Mouse (Mus musculus) WW6 (cell line): ENCODE results near the gene Wnt7b.

Source experiments
- DNase-seq: peaks from one replicate; pipeline ENCODE4 v3.0.0-alpha.2; 2013; ENCODE audit warnings: low read depth, low spot score

Wnt7b gene

GRCm38 (mm10) chr15:85569995-85570734 is 12.1 kb downstream of the Wnt7b start:
- no peak for DNase-seq

GRCm38 (mm10) chr15:85569167-85569797 is 13.0 kb downstream of the Wnt7b start:
- no peak for DNase-seq

GRCm38 (mm10) chr15:85568402-85568801 is 13.9 kb downstream of the Wnt7b start:
- no peak for DNase-seq

- no peak for DNase-seq
Observed at GRCm38 (mm10) chr15:85564966-85565365, 17.3 kb downstream of the Wnt7b start.

- no peak for DNase-seq
Observed at GRCm38 (mm10) chr15:85564034-85564769, 18.1 kb downstream of the Wnt7b start.

GRCm38 (mm10) chr15:85561953-85562352 is 20.3 kb downstream of the Wnt7b start:
- no peak for DNase-seq

- DNase-seq: no peak
Observed at GRCm38 (mm10) chr15:85560830-85561229, 21.4 kb downstream of the Wnt7b start.

GRCm38 (mm10) chr15:85558840-85559540 is 23.3 kb downstream of the Wnt7b start:
- no peak for DNase-seq

- no peak for DNase-seq
Observed at GRCm38 (mm10) chr15:85555799-85556198, 26.5 kb downstream of the Wnt7b start.

- DNase-seq: no peak
Observed at GRCm38 (mm10) chr15:85553421-85553820, 28.9 kb downstream of the Wnt7b start.

GRCm38 (mm10) chr15:85546500-85546899 is 35.8 kb downstream of the Wnt7b start:
- DNase-seq: no peak

GRCm38 (mm10) chr15:85545369-85545768 is 36.9 kb downstream of the Wnt7b start:
- no peak for DNase-seq

GRCm38 (mm10) chr15:85538170-85538569 is 44.1 kb downstream of the Wnt7b start:
- DNase-seq: no peak

GRCm38 (mm10) chr15:85537151-85537550 is 45.1 kb downstream of the Wnt7b start:
- no peak for DNase-seq

GRCm38 (mm10) chr15:85534646-85535045 is 47.6 kb downstream of the Wnt7b start:
- DNase-seq: no peak

- DNase-seq: no peak
Observed at GRCm38 (mm10) chr15:85534215-85534614, 48.1 kb downstream of the Wnt7b start.

- DNase-seq: no peak
Observed at GRCm38 (mm10) chr15:85532063-85532462, 50.2 kb downstream of the Wnt7b start.

GRCm38 (mm10) chr15:85529911-85530310 is 52.4 kb downstream of the Wnt7b start:
- DNase-seq: no peak

- no peak for DNase-seq
Observed at GRCm38 (mm10) chr15:85524404-85524950, 57.8 kb downstream of the Wnt7b start.

GRCm38 (mm10) chr15:85523173-85523991 is 58.9 kb downstream of the Wnt7b start:
- no peak for DNase-seq

GRCm38 (mm10) chr15:85519438-85519837 is 62.8 kb downstream of the Wnt7b start:
- DNase-seq: no peak
